Mouse (Mus musculus) liver, postnatal 0 days (tissue): ENCODE data around the gene Dnajc3.
A peak's percentile ranks its signal among the peaks of the same experiment; 100 is the strongest.

Experiments
- CTCF ChIP-seq: sonication (generic); IDR thresholded peaks from 2 replicates; pipeline ENCODE4 v1.5.1; 2016; ENCODE audit warnings: antibody characterized with exemption, low read depth
- EP300 ChIP-seq: IDR thresholded peaks from 2 replicates; pipeline ENCODE4 v1.6.1; 2016; ENCODE audit warnings: antibody characterized with exemption, low read depth, mild to moderate bottlenecking

DNA sequence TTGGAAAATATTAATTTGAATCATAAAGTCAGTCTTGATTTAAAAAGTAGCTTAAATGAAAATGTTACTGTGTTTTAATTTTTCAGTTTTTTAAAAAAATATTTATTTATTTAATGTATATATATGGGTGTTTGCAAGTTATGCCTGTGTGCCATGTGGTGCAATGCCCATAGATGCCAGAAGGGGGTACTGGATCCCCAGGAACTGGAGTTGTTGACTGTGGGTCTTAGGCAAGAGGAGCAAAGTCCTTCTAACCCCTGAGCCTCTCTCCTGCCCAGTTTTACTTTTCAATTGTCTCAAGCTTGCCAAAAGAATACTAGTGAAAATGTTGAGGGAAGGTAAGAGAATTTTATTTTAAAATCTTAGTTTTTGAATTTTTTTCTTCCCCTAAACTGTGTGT lies 65.5 kb downstream of the Dnajc3 start:
- no peak for TF ChIP-seq EP300
- TF ChIP-seq CTCF = peak; percentile 73
